Mouse (Mus musculus) ZHBTc4 (cell line): ENCODE results near the gene Zfp46.
A peak's percentile ranks its signal among the peaks of the same experiment; 100 is the strongest.

Source experiments
- DNase-seq: peaks from one replicate; pipeline ENCODE4 v3.0.0-alpha.2; 2011; ENCODE audit warnings: low read depth, low spot score

The Zfp46 gene

DNA sequence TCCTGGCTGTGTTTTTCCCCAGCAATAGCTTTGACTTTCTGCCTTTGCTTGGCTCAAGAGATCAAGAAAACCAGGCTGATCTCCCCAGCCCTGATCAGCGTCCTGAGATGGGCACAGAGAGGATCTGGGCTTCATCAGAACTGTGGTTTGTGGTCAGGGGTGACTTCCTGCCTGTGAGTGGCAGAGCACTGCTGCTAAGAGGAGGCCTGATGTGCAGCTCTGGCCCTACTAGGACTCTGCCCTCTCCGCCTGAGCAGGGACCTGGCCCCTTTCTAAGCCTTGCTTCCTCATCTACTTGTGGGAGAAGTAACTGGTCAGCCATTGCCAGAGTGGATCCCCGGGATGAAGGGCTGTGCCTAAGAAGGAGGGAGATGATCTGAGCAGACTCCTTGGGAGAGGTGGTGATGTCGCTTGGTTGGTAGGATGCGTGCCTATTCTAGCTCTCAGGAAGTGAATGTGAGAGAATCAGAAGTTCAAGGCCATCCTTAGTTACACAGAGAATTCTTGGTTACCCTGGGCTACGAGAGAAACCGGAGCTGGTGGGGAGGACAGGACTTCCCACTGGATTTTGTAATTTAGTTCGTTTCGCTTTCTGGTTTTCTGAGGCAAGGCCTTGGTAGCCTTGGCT lies 17.7 kb upstream of the Zfp46 start:
- no peak for DNase-seq

DNA sequence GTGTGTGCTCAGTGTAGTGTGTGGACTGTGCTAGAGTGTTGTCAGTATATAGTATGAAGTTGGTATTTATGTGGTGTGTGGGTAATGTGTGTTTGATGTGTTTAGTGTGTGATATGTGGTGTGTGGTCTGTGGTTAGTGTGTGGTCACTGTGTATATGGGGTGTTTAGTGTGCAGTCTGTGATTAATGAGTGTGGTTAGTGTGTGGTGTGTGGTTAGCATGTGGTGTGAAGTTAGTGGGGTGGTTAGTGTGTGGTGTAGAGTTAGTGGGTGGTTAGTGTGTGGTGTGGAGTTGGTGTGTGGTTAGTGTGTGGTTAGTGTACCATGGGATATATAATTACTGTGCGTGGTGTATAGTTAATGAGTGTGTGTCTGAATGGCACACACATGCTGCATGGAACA lies 15.6 kb upstream of the Zfp46 start:
- DNase-seq: no peak

DNA sequence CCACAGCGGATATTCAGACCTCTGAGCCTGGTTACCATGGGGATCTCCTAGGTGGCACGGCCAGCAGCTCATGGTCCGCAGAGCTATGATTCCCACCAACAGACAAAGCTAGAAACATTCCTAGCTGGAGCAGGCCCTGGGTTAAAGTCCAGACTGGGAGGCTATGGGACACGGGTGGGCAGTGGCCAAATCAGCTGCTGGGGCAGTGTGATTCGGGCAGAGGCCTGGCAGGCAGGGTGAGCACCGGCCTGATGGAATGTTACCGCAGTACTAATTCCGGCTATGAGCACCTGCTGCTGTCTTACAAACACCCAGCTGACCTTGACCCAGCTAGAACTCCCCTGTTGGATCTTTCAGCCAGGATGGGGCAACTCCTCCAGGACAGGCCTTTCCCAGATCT lies 13.8 kb upstream of the Zfp46 start:
- DNase-seq: no peak

DNA sequence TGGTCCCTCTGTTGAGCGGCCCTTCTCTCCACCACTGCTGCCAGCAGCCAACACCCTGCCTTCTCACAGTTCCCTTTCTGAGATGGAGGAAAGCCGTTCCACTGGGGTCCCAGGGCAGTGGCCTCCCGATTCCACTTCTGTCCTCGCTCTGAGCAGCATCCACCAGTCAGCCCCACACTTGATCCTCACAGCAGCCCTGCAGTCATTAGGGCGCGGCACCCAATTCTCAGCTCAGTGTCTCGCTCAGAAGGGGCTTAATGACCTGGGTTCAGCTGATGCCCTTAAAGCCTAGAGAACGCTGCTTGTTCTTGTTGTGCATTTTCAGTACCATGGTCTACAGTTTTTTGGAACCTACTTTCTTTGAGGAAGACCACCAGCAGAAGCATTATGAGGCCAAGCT lies 3.4 kb upstream of the Zfp46 start:
- no peak for DNase-seq

DNA sequence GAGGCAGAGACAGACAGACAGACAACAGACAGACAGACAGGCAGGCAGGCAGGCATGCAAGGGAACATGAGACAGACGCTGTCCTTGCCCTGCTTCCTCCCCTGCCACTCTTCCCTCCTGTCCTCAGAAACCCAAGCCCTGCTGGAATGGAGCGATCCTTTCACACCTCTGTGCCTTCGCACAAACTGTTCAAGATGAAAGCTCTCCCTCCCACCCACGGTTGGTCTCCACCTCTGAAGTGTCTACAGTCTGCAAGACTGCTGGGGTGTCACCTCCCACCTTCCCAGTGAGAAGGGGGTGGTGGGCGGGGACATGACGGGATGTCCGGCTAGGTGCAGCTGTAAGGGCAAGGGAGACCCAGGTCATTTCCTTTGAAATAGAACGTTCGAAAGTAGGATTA lies 2.9 kb upstream of the Zfp46 start:
- DNase-seq: peak; percentile 64

DNA sequence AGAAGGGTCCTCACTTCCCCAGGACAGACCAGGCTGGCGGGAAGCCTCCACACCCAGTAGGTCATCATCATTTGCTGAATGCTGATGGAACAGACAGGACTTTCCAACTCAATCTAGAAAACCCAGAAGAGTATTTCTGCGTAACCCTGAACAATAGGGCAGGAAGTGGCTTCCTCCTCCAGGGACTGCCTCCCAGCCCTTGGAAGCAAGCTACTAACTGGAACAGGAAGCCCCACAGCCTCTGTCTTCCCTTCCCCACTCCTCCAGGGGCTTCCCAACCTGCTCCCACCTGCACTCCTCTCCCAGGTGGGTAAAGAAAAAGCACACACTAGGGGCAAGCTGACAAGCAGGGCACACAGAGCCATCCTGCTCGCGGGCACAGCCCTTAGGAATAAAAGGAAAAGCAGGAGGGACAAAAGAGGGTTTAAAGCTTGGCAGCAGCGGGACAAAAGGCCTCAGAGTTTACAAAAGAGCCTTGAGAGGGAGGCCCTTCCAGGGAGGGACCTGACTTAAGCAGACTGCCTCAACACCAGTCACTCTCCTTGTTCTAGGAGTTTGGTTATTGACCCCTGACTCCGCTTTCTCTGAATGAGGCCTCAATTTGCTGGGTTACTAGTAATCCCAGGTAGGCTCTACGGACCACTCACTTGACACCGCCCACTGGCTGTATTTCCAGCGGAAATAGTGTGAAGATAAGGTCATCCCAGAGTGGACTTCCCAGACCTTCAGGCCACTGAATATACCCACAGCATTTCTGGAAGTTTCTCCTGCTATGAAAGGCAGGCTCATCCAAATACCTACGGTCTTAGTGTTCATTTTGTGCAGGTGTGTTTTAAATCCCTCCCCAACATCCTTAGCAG lies 1.6 kb upstream of the Zfp46 start:
- DNase-seq: no peak

DNA sequence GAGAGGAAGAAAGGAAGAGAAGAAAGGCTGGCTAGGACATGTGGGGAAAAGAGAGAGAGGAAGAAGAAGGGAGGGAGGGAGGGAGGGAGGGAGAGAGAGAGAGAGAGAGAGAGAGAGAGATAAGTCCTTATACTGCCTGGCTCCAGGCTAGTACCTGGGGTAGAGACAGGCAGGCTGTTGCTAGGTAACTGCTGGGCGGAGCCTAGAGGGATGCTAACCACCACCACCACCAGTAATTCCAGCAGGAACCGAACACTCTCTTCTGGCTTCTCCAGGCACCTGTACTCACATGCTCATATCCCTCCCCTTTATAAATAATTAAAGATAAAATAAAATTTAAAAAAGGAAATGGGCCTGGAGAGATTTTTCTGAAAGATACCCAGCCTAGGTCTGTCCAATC lies 700 bp upstream of the Zfp46 start:
- DNase-seq: peak; percentile 47

DNA sequence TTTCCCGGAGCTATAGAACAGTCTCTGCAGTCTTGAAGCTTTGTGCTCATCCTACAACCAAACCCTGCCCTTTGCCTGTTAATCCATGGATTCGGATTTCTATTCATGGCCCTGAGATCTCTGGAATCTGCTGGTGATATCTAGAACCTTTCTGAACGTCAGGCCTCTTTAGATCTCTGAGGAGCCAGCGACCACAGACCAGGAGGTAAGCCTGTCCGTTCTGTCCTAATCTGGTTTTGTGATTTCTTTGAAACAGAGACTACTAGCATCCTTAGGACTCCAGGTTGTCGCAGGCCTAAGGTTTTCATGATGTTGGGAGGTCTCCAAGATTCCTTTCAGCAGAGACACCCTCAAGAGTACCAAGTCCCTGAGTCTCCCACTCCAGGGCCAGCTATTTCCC lies 408 bp downstream of the Zfp46 start:
- DNase-seq: no peak

DNA sequence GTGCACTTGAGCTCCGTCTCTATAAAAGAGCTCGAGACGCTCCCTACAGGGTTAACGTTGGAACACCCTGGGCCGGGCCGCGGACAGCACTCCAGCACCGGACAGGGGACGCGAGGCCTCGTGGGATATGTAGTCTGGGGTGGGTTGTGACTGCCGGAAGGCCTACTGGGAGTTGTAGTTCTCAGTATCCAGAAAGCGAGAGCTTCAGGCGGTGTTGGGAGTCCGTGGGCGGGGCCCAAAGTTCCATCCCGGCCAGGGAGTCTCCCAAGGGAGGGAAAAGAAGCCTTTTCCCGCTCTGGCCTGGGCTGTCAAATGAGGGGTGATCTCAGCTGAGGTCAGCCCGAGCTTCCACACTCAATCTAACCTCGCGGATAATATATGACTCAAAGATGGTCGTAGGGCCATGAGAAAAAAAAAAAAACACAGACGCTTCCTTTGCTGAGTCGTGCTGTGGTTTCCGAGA lies 896 bp downstream of the Zfp46 start:
- peak; percentile 97 for DNase-seq

DNA sequence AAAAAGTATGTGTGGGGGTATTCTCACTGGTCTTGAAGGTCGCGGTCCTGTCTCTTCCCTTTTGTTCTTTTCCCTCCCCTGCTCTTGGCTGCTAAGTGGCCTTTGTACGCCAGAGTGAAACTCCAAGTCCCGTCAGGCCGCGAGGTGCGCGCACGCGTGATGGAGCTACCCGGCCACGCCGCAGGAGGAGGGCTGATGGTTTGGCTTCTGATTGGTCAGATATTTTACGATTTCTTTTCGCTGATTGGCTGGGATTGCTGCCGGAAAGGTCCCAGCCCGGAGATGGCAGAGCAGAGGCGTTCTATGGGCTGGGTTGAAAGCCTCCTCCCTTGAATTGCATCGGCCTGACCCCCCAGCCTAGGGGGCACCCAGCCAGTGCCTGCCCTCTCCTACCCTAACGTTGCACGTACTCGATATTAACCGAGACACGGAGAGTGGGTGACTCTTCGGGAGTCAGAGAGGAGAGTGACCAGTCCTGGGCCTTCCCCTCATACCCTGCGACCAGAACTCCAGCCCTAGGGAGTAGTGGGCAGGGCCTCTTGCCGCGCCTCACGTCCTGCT lies 1.4 kb downstream of the Zfp46 start:
- DNase-seq: peak; percentile 97

DNA sequence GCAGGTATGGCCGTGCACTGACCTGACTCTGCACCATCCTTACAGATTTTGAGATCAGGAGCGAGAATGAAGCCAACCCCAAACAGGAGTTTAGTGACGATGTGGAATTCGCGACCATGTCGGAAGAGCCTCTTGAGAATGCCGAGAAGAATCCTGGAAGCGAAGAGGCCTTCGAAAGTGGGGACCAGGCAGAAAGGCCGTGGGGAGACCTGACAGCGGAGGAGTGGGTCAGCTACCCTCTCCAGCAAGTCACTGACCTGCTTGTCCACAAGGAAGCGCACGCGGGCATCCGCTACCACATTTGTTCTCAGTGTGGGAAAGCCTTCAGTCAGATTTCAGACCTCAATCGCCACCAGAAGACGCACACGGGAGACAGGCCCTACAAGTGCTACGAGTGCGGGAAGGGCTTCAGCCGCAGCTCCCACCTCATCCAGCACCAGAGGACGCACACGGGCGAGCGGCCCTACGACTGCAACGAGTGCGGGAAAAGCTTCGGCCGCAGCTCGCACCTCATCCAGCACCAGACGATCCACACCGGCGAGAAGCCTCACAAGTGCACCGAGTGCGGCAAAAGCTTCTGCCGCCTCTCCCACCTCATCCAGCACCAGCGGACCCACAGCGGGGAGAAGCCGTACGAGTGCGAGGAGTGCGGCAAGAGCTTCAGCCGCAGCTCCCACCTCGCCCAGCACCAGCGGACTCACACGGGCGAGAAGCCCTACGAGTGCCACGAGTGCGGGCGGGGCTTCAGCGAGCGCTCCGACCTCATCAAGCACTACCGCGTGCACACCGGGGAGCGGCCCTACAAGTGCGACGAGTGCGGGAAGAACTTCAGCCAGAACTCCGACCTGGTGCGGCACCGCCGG lies 5.7 kb downstream of the Zfp46 start:
- DNase-seq: peak; percentile 72

DNA sequence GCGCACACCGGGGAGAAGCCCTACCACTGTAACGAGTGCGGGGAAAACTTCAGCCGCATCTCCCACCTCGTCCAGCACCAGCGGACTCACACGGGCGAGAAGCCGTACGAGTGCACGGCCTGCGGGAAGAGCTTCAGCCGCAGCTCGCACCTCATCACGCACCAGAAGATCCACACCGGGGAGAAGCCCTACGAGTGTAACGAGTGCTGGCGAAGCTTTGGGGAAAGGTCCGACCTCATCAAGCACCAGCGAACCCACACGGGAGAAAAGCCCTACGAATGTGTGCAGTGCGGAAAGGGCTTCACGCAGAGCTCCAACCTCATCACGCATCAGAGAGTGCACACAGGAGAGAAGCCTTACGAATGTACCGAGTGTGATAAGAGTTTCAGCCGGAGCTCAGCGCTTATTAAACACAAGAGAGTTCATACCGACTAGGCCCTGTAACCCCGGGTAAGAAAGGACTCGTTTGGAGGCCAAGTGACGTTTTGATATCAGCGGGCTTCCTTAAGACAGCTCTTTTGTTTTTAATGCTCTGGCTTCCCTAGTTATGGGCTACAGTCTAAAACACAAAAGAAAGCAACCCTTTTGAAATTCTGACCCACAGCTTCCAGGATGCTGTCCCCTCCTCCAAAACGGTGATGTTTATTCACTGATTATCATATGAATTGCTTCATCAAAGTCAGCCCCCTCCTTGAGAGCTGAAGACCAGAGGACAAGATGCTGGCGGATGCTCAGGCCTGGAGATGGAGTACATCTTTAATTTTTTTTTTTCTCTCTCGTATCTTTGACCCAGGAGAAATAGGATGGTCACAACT lies 6.5 kb downstream of the Zfp46 start:
- peak; percentile 76 for DNase-seq

DNA sequence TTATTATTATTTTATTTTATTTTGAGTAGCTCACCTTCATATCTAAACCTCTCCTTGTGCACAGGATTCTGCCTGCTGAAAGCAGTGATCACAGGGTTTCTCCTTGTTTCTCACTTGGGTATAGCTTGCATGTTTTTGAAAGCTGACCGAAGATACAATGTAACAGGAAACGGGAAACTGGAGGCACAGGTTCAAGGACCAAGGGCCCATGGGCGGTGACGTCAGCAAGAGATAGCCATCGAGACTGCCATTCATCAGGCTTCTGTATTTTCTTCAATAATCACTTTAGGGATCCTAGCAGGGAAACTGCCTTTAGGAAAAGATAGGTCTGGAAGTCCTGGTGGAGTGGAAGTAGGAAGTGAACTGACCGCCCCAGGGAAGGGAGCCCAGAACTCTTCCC lies 7.2 kb downstream of the Zfp46 start:
- DNase-seq: no peak

DNA sequence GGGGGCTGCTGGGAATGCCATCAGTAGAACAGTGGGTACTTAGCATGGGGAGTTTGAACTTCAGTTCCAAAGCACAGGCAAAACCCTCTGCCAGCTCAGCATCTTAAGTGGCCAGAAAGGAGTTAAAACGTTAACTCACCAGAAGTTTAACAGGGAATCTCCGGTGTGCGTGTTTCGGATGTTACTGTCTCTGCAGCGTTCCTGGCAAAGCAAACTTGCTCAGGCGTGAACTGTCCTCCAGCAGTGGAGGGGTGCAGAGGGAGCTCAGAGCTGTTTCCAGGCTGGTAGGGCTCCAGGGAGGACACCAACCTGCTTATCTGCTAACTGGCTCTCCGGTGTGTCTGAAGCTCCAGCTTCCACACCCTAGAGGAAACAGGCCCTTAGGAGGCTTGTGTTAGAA lies 11.5 kb downstream of the Zfp46 start:
- DNase-seq: no peak

DNA sequence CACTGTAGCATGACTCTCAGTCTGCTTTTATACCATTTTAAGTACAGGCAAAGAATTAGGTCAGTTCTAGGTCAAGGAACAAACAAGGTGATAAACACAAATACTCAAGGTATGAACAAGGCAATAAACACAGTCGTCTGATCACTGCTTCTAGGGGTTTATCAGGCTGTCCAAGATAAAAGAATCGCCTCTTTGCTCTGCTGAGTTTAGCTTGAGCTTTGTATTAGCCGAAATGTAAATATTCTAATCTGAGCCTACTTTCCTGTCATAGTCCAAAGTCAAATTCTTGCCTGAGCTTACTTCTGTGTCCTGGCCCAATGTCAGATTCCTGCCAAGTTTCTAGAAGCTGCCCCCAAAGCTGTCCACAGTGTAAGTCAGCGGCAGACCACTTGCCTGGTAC lies 18.0 kb downstream of the Zfp46 start:
- DNase-seq: no peak

DNA sequence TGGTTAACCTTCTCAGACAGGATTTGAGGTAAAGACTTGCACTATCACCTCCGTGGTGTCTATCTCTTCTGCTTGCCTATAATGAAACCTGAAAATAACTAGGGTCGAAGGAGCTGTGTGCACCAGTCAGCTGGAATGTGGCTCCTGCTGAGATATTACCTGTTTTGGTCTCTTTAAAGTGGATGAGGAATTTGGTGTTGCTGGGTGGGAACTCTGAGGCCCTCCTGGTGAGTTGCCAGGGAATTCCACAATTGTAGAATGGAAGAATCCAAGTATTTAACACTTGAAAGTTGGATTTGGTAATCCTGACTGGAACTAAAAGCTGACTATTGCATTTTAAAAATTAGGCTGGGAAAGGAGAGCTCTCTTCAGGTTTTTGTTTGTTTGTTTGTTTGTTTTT lies 19.7 kb downstream of the Zfp46 start:
- peak; percentile 83 for DNase-seq

DNA sequence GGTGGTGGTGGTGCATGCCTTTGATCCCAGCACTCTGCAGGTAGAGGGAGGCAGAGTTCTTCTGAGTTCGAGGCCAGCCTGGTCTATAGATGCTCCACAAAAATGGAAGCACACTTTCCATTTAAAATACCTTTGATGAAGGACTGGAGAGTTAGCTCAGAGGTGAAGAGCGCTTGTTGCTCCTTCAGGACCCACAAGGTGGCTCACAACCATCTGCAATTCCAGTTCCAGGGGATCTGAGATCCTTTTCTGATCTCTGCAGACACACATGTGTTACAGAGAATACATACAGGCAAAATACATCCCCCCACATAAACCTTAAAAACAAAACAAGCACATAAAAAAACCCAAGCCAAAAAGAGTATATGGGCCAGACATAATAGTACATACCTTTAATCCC lies 23.9 kb downstream of the Zfp46 start:
- DNase-seq: no peak

DNA sequence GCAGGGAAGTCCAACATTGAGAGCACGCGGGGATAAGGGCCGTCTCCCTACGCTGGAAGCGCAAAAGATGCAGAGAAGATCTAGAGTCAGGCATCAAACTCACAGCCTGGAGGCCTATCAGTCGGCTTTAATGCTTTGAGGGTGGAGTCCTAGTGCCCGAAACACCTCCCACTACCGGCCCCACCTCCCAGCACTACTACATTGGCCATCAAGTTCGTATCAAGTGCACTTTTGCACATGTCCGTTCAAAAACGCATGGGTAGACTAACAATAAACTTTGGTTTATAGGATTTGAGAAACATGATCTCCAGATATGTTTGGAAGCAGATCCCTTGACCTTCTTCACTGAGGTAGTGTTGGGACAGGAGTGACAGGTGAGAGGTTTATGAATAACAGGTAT lies 25.3 kb downstream of the Zfp46 start:
- DNase-seq: peak; percentile 88

DNA sequence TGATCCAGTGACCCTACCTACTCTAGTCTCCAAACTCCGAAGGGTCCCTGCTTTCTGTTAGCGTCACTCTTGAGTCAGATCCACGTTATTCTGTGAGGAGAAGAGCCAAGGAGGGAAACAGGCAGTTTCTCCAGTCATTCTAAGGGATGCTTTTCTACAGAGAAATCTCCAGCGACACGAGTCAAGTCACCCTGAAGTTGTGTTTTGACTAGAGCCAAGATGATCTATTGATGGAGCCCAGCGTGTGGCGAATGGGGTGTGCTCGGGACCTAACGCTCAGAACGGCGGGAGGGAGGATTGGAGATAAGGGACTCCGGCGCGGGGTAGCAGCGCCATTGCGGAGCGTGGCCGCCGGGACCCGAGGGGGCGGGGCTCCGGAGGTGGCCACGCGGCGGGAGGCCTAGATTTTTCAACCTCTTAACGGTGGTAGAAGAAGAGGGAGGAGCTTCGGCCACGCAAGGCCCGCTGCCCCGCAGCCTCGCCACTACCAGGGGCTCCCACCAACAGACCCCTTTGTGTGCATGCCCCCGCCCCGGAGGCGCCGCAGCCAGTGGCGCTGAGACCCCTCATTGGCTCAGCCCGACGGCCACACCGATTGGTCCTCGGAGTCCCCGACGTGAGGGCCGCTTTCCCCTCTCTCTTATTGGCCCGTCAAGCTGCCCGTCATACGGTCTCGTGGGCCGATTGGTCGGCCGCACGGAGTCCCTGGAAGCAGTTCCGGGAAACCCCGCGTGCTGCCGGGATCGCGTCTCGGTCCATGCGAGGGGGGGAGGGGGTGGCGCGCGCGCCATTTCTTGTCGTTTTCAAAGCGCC lies 26.0 kb downstream of the Zfp46 start, which contains the start of gene Hnrnpr:
TSS of gene Hnrnpr (plus strand) at position 714 of the 813 bp plus-strand sequence.
- DNase-seq: peak; percentile 100
